Mouse (Mus musculus) gastrocnemius, postnatal 10 days (tissue): ENCODE measurements at regions not wholly inside any gene's neighbourhood (a gene's known extent, or its start where the extent isn't known, plus 50 kb on each side); places are given as distances from the start of the nearest gene placed in this dataset.

Experiments
- DNase-seq: peaks from one replicate; pipeline ENCODE4 v3.0.0; 2021; ENCODE audit warnings: mixed read lengths

GRCm38 (mm10) chr7:84800966-84801365, 52.4 kb upstream of the Olfr291 start:
- DNase-seq, result no peak

DNA sequence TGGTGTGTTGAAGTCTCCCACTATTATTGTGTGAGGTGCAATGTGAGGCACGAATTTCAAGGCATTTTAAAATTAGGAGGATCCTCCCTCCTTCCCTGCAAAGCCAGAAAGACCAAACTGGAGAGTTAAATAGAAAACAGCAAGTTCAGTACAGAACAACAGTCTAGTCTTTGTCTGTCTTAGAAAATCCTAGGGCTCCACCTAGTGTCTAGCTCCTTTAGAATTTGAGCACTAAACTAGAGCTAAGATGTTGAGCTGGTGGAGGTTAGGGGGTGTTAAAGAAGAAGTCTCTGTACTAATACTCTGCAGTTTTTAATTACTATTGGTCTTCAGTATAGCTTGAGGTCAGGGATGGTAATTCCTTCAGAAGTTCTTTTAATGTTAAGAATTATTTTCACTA, 58.7 kb upstream of the Olfr291 start:
- DNase-seq, result no peak

DNA sequence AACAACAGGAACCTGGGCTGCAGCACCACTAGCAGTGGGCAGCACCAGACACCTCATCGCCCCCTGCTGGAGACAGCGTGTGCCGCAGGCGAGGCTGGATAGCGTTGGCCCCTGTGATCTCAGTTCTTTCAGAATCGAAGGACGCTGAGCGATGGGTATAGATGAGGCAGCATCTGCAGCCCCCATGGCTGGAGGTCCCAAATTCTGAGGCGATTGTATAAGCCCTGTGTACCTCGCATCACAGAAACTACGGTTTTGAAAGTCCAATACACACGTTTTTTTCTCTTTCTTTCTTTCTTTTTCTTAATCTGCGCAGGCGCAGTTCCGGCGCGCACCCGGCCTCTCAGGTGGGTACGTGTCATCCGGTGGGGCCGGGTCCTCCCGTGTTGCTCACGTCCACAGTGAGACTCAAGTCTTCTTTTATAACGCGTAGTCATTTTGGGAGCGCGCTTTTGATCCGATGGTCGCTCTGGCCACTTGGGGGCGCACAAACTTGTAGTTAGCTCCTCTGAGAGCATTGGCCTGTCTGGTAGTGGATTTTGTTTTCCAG, 74.0 kb upstream of the Olfr291 start:
- DNase-seq, result peak; percentile 88

GRCm38 (mm10) chr7:84777696-84778095, 75.7 kb upstream of the Olfr291 start:
- DNase-seq, result no peak

DNA sequence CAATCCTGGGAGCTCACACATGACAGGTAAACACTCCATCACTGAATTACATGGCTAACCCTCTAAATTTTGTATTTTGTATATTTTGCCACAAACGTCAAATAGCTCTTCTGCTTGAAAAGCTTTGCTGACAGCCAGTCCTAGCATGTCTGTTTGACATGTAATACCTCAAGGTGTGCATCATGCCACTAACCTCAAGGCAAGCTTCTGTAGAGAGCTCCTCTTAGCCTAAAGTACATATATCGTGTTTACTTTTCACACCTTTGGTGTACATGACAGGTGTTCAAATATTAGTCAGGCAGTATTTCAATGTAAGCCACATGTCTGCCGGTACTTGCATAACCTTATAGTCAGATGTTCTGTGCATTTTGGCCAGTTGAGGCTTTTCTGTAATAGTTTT, 66.5 kb upstream of the Zfand6 start:
- DNase-seq, result no peak

- DNase-seq, result no peak
These were observed 63.6 kb upstream of the Zfand6 start for GRCm38 (mm10) chr7:84753361-84753760.

DNA sequence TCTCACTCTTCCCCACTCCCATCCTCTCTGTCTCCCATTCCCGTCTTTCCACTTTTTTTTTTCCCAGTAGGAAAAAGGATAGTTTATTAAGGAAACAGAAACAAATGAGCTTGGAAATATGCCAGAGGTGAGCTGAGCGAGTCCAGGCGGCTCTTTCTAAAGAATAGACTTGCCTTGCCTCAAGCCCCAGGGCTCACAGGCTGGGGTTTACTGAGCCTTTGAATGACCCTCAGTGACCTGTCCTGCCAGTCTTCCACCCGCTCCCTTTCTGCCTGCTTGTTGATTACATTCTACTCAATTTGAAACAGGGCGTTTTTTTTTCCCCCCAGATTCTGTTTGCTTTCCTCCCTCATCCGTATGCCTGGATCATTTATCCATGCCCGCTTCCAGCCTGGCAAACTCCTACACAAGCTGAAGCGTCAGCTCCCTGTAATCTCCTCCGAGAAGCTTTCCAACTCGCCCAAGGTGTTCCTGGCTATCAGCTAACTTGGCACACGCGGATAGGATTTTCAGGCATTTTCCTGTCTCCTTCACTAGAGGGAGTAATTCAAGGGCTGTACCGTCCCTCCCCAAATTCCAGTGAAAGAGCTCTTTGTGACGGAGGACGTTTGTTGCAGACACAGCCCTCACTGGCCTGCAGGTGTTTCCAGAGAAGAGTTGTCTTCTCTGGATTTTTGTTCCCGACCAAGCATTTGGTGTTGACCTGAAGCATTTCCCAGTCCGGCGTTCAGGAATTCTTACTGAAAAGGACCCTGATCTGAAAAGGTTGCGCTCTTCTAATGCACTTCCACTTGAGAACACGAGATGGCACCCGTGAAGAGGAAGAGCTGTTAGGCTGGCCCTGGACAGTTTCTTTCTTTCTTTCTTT, 59.9 kb upstream of the Zfand6 start:
- DNase-seq, result peak; percentile 37

DNA sequence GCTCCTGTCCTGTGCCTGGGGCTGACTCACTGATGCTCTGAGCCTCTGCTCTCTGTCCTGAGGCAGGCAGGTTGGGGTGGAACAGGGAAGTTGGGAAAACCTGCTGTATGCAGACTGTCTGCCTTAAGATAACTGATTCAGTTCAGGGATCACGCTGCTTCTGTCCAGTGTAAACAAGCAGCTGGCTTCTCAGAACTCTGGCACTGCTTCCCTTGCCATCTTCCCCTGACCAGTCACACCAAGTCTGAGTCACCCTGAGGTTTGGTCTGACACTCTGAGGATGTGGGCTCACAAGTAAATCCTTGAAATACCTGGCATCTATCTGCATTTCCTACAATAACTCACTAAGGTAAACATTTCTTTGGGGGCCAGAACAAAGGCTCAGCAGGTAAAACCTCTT, 58.1 kb upstream of the Zfand6 start:
- DNase-seq, result no peak

DNA sequence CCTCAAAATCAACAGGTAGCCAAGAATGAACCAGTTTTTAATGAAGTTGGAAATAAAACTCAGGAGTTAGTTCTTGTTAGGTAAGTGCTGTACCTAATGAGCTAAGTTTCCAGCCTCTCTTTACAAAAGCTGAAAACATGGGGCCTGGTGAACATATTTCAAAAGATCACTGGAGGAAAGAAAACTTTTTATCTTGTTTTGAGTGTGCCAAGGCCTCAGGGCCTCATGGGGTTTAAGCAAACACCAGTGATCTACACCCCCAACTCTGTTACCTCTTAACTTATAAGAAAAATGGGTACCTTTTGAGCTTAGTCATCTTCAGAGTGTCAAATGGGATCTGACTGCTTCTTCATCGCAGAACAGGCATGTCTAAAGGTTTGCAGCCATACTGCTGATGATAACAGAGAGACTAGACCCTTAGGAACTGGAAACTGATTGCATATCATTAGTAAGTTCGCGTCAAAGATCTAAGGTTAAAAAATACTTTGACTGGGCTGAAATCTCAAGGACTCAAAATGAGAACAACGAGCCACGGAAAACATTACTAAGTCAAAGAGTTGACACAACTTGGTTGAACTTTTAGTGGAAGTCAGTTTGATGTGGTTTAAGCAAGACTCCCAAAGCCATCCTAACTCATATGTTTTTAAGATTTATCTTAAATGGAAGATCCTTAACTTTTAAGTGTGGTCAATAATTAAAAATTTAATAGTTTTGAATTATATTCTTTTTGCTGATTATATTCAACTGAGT, 54.7 kb upstream of the Zfand6 start:
- no peak for DNase-seq

GRCm38 (mm10) chr7:84739965-84740390, 50.2 kb upstream of the Zfand6 start:
- DNase-seq, result no peak
